Mouse (Mus musculus): ENCODE results near the gene Pram1. TPM values are rescaled to one million over a fixed set of nuclear protein-coding genes. Genes with fewer than 3 reads are reported as not detected.

Pram1 gene
- polyA plus RNA-seq (2012), result 14.0 and 31.9 TPM in 2 replicates

GRCm38 (mm10) chr17:33637516-33638276 is at the start of gene Pram1:
Gene Pram1, plus strand, starts transcription at chr17:33638056.

GRCm38 (mm10) chr17:33628621-33629486 is 9.0 kb upstream of the Pram1 start, which contains the start of gene Zfp414:
Gene Zfp414, plus strand, starts transcription at chr17:33629090.

GRCm38 (mm10) chr17:33686760-33687159 is 48.9 kb downstream of the Pram1 start, which contains the start of gene Hnrnpm:
Gene Hnrnpm, minus strand, starts transcription at chr17:33686860.

Other genes starting within 250 kb of the Pram1 start
- 0.43 and 0.53 TPM in 2 replicates for gene Zfp101, start 243.4 kb upstream of the Pram1 start, polyA plus RNA-seq (2012)
- gene Actl9, start 205.2 kb upstream of the Pram1 start, polyA plus RNA-seq (2012), result 0.03 TPM in 1 of 2 replicates, not detected in the other
- gene Adamts10, start 113.9 kb upstream of the Pram1 start, polyA plus RNA-seq (2012), result 56.2 and 68.3 TPM in 2 replicates
- 27.5 and 42.2 TPM in 2 replicates for gene Myo1f, start 82.3 kb upstream of the Pram1 start, polyA plus RNA-seq (2012)
- gene Zfp414, start 9.0 kb upstream of the Pram1 start, polyA plus RNA-seq (2012), result 130 and 136 TPM in 2 replicates
- 1,164 and 1,714 TPM in 2 replicates for gene Hnrnpm, start 48.8 kb downstream of the Pram1 start, polyA plus RNA-seq (2012)
- 16.8 and 20.2 TPM in 2 replicates for gene March2, start 80.6 kb downstream of the Pram1 start, polyA plus RNA-seq (2012)
- gene Rab11b, start 122.5 kb downstream of the Pram1 start, polyA plus RNA-seq (2012), result 161 and 162 TPM in 2 replicates
- gene Angptl4, start 143.8 kb downstream of the Pram1 start, polyA plus RNA-seq (2012), result 4.6 and 5.9 TPM in 2 replicates
- 2.8 and 2.9 TPM in 2 replicates for gene Kank3, start 172.5 kb downstream of the Pram1 start, polyA plus RNA-seq (2012)
- gene Rps28, start 186.5 kb downstream of the Pram1 start, polyA plus RNA-seq (2012), result 7,027 and 8,316 TPM in 2 replicates
- gene Ndufa7, start 186.5 kb downstream of the Pram1 start, polyA plus RNA-seq (2012), result 544 and 641 TPM in 2 replicates
- gene Cd320, start 205.0 kb downstream of the Pram1 start, polyA plus RNA-seq (2012), result 21.7 and 28.1 TPM in 2 replicates
- not detected in 2 replicates for gene Gm7029, start 235.8 kb downstream of the Pram1 start, polyA plus RNA-seq (2012)

Data from megakaryocyte-erythroid progenitor cell, adult 5 weeks (primary cell).